Mouse (Mus musculus) neutrophil, adult 65 days (primary cell): ENCODE measurements around the gene Clcc1. TPM values are rescaled to one million over a fixed set of nuclear protein-coding genes. Genes with fewer than 3 reads are reported as not detected.

Experiments
- total RNA-seq: library from RNA; stranded (reverse); gene quantifications from 2 replicates; pipeline ENCODE4 v1.2.4, GENCODE M21; 2023

Gene Clcc1
- total RNA-seq, result 16.0 and 26.1 TPM in 2 replicates

DNA sequence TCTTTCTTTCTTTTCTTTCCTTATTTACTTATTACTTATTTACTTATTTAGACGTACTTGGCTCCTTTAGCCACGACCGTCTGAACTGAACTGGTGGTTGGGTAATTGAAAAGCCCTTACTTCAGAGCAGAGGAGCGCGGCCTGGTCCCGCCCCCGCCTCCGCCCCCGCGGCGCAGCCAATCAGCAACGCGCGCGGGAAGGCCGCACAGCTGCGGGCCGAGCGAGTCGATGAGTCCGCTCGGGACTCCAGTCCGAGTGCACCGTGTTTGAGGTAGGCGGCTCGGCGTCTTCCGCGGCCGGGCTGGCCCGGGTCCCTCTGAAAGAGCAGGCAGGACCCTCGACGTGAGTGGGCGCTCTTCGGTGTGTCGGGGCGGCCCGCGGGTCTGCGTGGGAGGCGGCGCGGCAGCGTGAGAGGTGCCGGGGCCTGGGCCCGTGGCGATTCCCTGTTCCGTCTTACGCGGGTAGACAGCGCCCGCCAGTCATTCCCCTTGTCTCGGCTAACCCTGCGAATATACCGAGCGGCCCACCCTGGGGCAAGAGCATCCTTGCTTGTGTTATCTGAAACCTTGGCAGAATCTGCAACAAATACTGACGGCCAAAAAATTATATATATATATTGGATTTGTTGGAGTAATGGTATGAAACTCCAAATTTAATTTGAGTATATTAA lies at the start of gene Clcc1:
Gene Clcc1, plus strand, starts transcription at position 204 of the 670 bp plus-strand sequence.

DNA sequence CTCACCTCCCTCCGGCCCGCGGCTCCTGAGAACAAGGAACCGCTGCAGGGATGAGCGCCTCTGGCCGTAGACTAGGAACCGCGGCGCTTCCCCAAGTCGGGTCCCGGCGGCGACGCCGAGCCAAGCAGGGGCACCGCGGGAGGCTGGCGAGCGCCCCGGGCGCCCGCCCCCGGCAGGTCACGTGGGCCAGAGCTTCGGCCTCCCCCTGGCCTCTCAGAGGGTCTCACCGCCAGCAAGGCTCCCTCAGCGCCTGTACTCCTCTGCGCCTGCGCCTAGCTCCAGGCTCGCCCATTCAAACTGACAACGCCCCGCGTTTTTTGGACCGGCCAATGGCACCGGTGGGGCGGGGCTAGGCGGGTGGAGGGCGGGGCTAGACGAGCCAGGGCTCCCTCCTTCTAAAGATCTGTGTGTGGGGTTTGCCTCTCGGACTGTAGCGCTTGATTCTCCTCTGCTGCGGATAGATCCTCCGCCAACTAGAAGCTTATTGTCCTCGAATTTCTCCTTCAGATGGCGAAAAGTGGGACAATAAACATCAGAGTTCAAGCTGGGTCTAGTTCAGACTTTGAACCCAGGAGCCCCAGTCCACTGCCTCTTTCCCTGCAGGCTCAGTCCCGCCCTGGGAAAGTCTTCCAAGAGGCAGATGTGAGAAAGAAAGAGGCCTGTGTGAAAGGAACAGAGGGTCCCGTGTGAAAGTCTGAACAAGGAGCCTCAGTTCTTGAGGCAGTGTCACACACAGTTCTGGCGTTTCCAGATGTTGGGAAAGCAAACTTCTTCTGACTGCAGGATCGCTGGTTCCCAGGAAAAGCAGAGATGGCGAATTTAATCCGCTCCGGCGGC lies 68.5 kb downstream of the Clcc1 start, which contains the start of gene Gpsm2:
Gene Gpsm2, minus strand, starts transcription at position 274 of the 837 bp plus-strand sequence.

Other genes starting within 250 kb of the Clcc1 start
- 0.60 and 0.68 TPM in 2 replicates for gene Celsr2, start 238.4 kb upstream of the Clcc1 start, total RNA-seq
- 41.8 and 57.4 TPM in 2 replicates for gene Sars, start 208.7 kb upstream of the Clcc1 start, total RNA-seq
- not detected in 2 replicates for gene 1700013F07Rik, start 119.8 kb upstream of the Clcc1 start, total RNA-seq
- not detected in 2 replicates for gene 5330417C22Rik, start 117.4 kb upstream of the Clcc1 start, total RNA-seq
- 39.6 and 41.8 TPM in 2 replicates for gene Tmem167b, start 91.4 kb upstream of the Clcc1 start, total RNA-seq
- 24.9 and 26.3 TPM in 2 replicates for gene Taf13, start 82.2 kb upstream of the Clcc1 start, total RNA-seq
- 3.5 and 4.5 TPM in 2 replicates for gene Wdr47, start 62.6 kb upstream of the Clcc1 start, total RNA-seq
- gene Gpsm2, start 68.4 kb downstream of the Clcc1 start, total RNA-seq, result 10.1 and 12.5 TPM in 2 replicates
- gene Aknad1, start 85.7 kb downstream of the Clcc1 start, total RNA-seq, result not detected in 2 replicates
- gene Stxbp3, start 186.6 kb downstream of the Clcc1 start, total RNA-seq, result 34.0 and 45.6 TPM in 2 replicates
- gene Fndc7, start 236.1 kb downstream of the Clcc1 start, total RNA-seq, result not detected in 2 replicates